Mouse (Mus musculus) midbrain, postnatal 0 days (tissue): Measurements from ENCODE around the gene Bmp8a. TPM values are rescaled to one million over a fixed set of nuclear protein-coding genes. Genes with fewer than 3 reads are reported as not detected.

Experiments
- ATAC-seq: fragments of 200-750 bp; cut with Nextera tagmentation; 2 replicates; pipeline ENCODE4 v1.8.0; 2017; ENCODE audit warnings: moderate number of reproducible peaks, mild to moderate bottlenecking, moderate TSS enrichment, moderate library complexity; ENCODE audit not compliant: low FRiP score
- DNase-seq: peaks from one replicate; pipeline ENCODE4 v3.0.0-alpha.2; 2015; ENCODE audit warnings: low spot score
- H3K27ac ChIP-seq: fragments of 300-500 bp; sonication (generic); 2 replicates; pipeline ENCODE4 v1.5.1; 2014; ENCODE audit warnings: low read depth, mild to moderate bottlenecking, low read length, mixed read lengths
- H3K27me3 ChIP-seq: fragments of 300-500 bp; sonication (generic); 2 replicates; pipeline ENCODE4 v1.6.1; 2014; ENCODE audit warnings: low read length, control low read depth, mixed read lengths; ENCODE audit not compliant: insufficient read depth
- H3K36me3 ChIP-seq: fragments of 300-500 bp; sonication (generic); 2 replicates; pipeline ENCODE4 v1.6.1; 2014; ENCODE audit warnings: low read length, control low read depth, mixed read lengths; ENCODE audit not compliant: insufficient read depth
- H3K4me1 ChIP-seq: fragments of 300-500 bp; sonication (generic); 2 replicates; pipeline ENCODE4 v1.6.1; 2014; ENCODE audit warnings: mild to moderate bottlenecking, control low read depth, antibody characterized with exemption, low read length, mixed read lengths; ENCODE audit not compliant: insufficient read depth
- H3K4me2 ChIP-seq: fragments of 300-500 bp; sonication (generic); 2 replicates; pipeline ENCODE4 v1.6.1; 2014; ENCODE audit warnings: low read depth, mild to moderate bottlenecking, low read length, mixed read lengths; ENCODE audit not compliant: poor library complexity, severe bottlenecking
- H3K4me3 ChIP-seq: fragments of 300-500 bp; sonication (generic); 2 replicates; pipeline ENCODE4 v1.5.1; 2014; ENCODE audit warnings: low read depth, mild to moderate bottlenecking, low read length, moderate library complexity
- H3K9ac ChIP-seq: fragments of 300-500 bp; sonication (generic); replicated peaks from 2 replicates; pipeline ENCODE4 v1.6.1; 2014; ENCODE audit warnings: mild to moderate bottlenecking, low read length, moderate library complexity, mixed read lengths; ENCODE audit not compliant: poor library complexity, severe bottlenecking
- H3K9me3 ChIP-seq: fragments of 300-500 bp; sonication (generic); 2 replicates; pipeline ENCODE4 v1.6.1; 2016; ENCODE audit warnings: low read length, control low read depth
- CTCF ChIP-seq: IDR thresholded peaks from 2 replicates; pipeline ENCODE4 v1.5.1; 2016; ENCODE audit warnings: antibody characterized with exemption, mild to moderate bottlenecking
- WGBS: fragments of 180-500 bp; shearing (Covaris S2); extraction: QIAGEN DNeasy Blood & Tissue Kit; methylation state at CpG from one replicate; pipeline ENCODE4 v1.1.7; 2014; 5-methylcytosine and 5-hydroxymethylcytosine counted together
- polyA plus RNA-seq: library from polyadenylated mRNA; unstranded; fragments of >200 nt; fragmentation: Nextera tagmentation; extraction: Ambion mirVana; gene quantifications from 2 replicates; pipeline ENCODE4 v1.2.1, GENCODE M21; 2015
- total RNA-seq: library from RNA; depleted of rRNA; stranded (reverse); fragments of >200 nt; gene quantifications from 2 replicates; pipeline ENCODE4 v1.2.3, GENCODE M21; 2014

Bmp8a gene
- total and polyA plus RNA-seq, 2 experiments from 2014 or later: 0.44 to 0.58 TPM

- H3K36me3 ChIP-seq: peaks cover 60% of the 10 kb centered on the region
- no peak for TF ChIP-seq CTCF
- no peaks in the 10 kb centered on the region for H3K27me3 ChIP-seq
- no peak overlapping the region for H3K4me2 ChIP-seq
- no peak overlapping the region for H3K4me3 ChIP-seq
- H3K4me1 ChIP-seq: no peaks in the 10 kb centered on the region
- 96% methylated on average over 3 of the region's 3 CpGs for WGBS
- DNase-seq: no peak
- no peak for ATAC-seq
- H3K9ac ChIP-seq: no peak overlapping the region
- no peaks in the 10 kb centered on the region for H3K9me3 ChIP-seq
- H3K27ac ChIP-seq: no peak overlapping the region
These were observed 33.0 kb upstream of the Bmp8a start for GRCm38 (mm10) chr4:123376031-123376430.

- no peaks in the 10 kb centered on the region for H3K4me1 ChIP-seq
- ATAC-seq (no peak), DNase-seq (no peak)
- no peak overlapping the region for H3K4me2 ChIP-seq
- H3K9ac ChIP-seq: no peak overlapping the region
- no peaks in the 10 kb centered on the region for H3K27me3 ChIP-seq
- H3K27ac ChIP-seq: no peak overlapping the region
- WGBS: 94% methylated on average over 12 of the region's 12 CpGs
- no peaks in the 10 kb centered on the region for H3K9me3 ChIP-seq
- no peak overlapping the region for H3K4me3 ChIP-seq
- no peak for TF ChIP-seq CTCF
- H3K36me3 ChIP-seq: peaks cover 69% of the 10 kb centered on the region
These were observed 31.4 kb upstream of the Bmp8a start for GRCm38 (mm10) chr4:123374316-123375008.

- no peaks in the 10 kb centered on the region for H3K4me1 ChIP-seq
- 94% methylated on average over 4 of the region's 4 CpGs for WGBS
- no peak for TF ChIP-seq CTCF
- DNase-seq: no peak
- no peak overlapping the region for H3K4me3 ChIP-seq
- H3K27me3 ChIP-seq: no peaks in the 10 kb centered on the region
- no peak for ATAC-seq
- H3K9me3 ChIP-seq: no peaks in the 10 kb centered on the region
- H3K4me2 ChIP-seq: no peak overlapping the region
- H3K36me3 ChIP-seq: peaks cover 64% of the 10 kb centered on the region
- no peak overlapping the region for H3K9ac ChIP-seq
- H3K27ac ChIP-seq: no peak overlapping the region
These were observed 20.5 kb upstream of the Bmp8a start for GRCm38 (mm10) chr4:123363555-123363954.

- no peak overlapping the region for H3K4me2 ChIP-seq
- H3K9me3 ChIP-seq: no peaks in the 10 kb centered on the region
- TF ChIP-seq CTCF: no peak
- H3K27ac ChIP-seq: no peak overlapping the region
- DNase-seq (no peak), ATAC-seq (no peak)
- H3K4me1 ChIP-seq: no peaks in the 10 kb centered on the region
- WGBS: 94% methylated on average over 12 of the region's 12 CpGs
- no peaks in the 10 kb centered on the region for H3K27me3 ChIP-seq
- no peak overlapping the region for H3K4me3 ChIP-seq
- no peak overlapping the region for H3K9ac ChIP-seq
- H3K36me3 ChIP-seq: peaks cover 56% of the 10 kb centered on the region
These were observed 17.7 kb upstream of the Bmp8a start for GRCm38 (mm10) chr4:123360771-123361170.

GRCm38 (mm10) chr4:123358613-123359012 is 15.6 kb upstream of the Bmp8a start:
- no peak overlapping the region for H3K9ac ChIP-seq
- DNase-seq (no peak), ATAC-seq (no peak)
- H3K9me3 ChIP-seq: no peaks in the 10 kb centered on the region
- no peak overlapping the region for H3K27ac ChIP-seq
- H3K4me1 ChIP-seq: no peaks in the 10 kb centered on the region
- 93% methylated on average over 7 of the region's 7 CpGs for WGBS
- no peak for TF ChIP-seq CTCF
- no peaks in the 10 kb centered on the region for H3K27me3 ChIP-seq
- no peak overlapping the region for H3K4me3 ChIP-seq
- H3K4me2 ChIP-seq: no peak overlapping the region
- H3K36me3 ChIP-seq: peaks cover 60% of the 10 kb centered on the region

GRCm38 (mm10) chr4:123355941-123356340 is 12.9 kb upstream of the Bmp8a start:
- no peak overlapping the region for H3K4me3 ChIP-seq
- DNase-seq: no peak
- H3K9me3 ChIP-seq: no peaks in the 10 kb centered on the region
- ATAC-seq: no peak
- no peak overlapping the region for H3K9ac ChIP-seq
- H3K27me3 ChIP-seq: no peaks in the 10 kb centered on the region
- H3K4me2 ChIP-seq: no peak overlapping the region
- peaks cover 65% of the 10 kb centered on the region for H3K36me3 ChIP-seq
- 93% methylated on average over 8 of the region's 8 CpGs for WGBS
- no peaks in the 10 kb centered on the region for H3K4me1 ChIP-seq
- no peak overlapping the region for H3K27ac ChIP-seq
- TF ChIP-seq CTCF: no peak
